Mouse (Mus musculus) adrenal gland, postnatal 0 days (tissue): ENCODE measurements around the gene Zfhx3. TPM values are rescaled to one million over a fixed set of nuclear protein-coding genes. Genes with fewer than 3 reads are reported as not detected.

Experiments
- microRNA-seq: library from miRNA; unstranded; fragments of <30 nt; microRNA quantifications from one replicate; pipeline ENCODE4, GENCODE M21; 2016; ENCODE audit warnings: borderline replicate concordance; ENCODE audit not compliant: insufficient number of aligned reads
- polyA plus RNA-seq: library from polyadenylated mRNA; unstranded; fragments of >200 nt; fragmentation: Nextera tagmentation; extraction: Ambion mirVana; gene quantifications from 2 replicates; pipeline ENCODE4 v1.2.1, GENCODE M21; 2015

The Zfhx3 gene
- 9.9 and 10.0 TPM in 2 replicates for polyA plus RNA-seq

GRCm38 (mm10) chr8:107941922-107942694 is at the start of gene Zfhx3:
TSS of gene Zfhx3 (plus strand) at chr8:107942644.

Small RNAs within 50 kb of the gene (microRNA-seq; reads per million reads assigned to microRNA genes)
- 1.1 reads per million for gene Mir3108
